14 mouse cellular contexts compared by ENCODE assay signal in the genomic region with DNA sequence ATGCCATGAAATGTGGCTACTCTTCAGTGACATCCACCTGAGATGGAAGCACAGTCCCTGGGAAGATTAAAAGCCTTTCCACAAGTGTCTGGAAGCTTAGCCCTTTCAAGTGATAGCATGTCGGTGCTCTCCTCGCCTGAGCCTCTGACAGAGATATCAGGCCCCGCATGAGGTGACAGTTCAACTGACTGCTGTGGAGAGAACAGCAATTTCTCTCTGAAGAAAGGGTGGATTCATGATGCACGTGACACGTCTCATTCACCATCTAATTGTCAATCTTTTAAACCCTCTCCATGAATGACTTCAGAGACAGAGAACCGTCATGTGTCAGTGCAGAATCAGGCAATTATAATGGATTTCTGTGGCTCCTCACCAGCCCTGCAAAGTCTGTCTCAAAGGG.
DNase-seq lines count a peak whose midpoint lies in the region; ATAC-seq and TF ChIP-seq lines count a peak whose summit lies in the region.
"Had no signal": no experiment of that assay in that cellular context is flagged by ENCODE, and none has a peak within 500 bp of the region (broad histone marks: within the 10 kb centered on the region; RNA-seq: fewer than 3 reads in every experiment).

No protein-coding gene starts in this region.

- no peak overlapping the region for H3K4me2 ChIP-seq in forebrain, embryonic 15.5 days (replicated peaks)
- H3K4me2 ChIP-seq: embryonic facial prominence, embryonic 12.5 days had no signal

- 38% methylated on average over 6 of the region's 6 CpGs for WGBS in forebrain, embryonic 15.5 days
- 72% methylated on average over 6 of the region's 6 CpGs for WGBS in olfactory bulb, adult 2 months

- 0 out of 2 replicates have a peak, but pooled peaks have one; percentile 35 for ATAC-seq in forebrain, embryonic 15.5 days (replicated peaks)
- peak; percentile 69 for ATAC-seq in megakaryocyte progenitor cell, adult 5-6 weeks (replicated peaks; ENCODE audit: poor library complexity)

- no peak overlapping the region for H3K9ac ChIP-seq in forebrain, embryonic 15.5 days (replicated peaks)
- H3K9ac ChIP-seq: embryonic facial prominence, embryonic 12.5 days had no signal

- H3K9me3 ChIP-seq in forebrain, embryonic 15.5 days, result no peaks in the 10 kb centered on the region
- H3K9me3 ChIP-seq: embryonic facial prominence, embryonic 12.5 days had no signal

- no peaks in the 10 kb centered on the region for H3K27me3 ChIP-seq in forebrain, embryonic 15.5 days

- TF ChIP-seq POLR2A in olfactory bulb, adult 2 months (IDR thresholded peaks at IDR 0.05; ENCODE audit: insufficient read depth, low read depth, low read length), result no peak

- intact Hi-C loops in left cerebral cortex, adult 2 months (cut with DNase I), result no loop called here
- intact Hi-C loops in left cerebral cortex, postnatal 36 days (cut with DNase I), result no loop called here

- no peaks in the 10 kb centered on the region for H3K36me3 ChIP-seq in forebrain, embryonic 15.5 days
- H3K36me3 ChIP-seq: embryonic facial prominence, embryonic 12.5 days had no signal

- DNase-seq in left cerebral cortex, adult 2 months (ENCODE audit: extremely low spot score in 1 of 2, low spot score in 2 of 2), result peak in 1 of 2 experiments; percentile 7
- no peak for DNase-seq in left cerebral cortex, postnatal 36 days (ENCODE audit: low spot score in 2 of 2)
- no peak for DNase-seq in cerebellum, postnatal 36 days
- no peak for DNase-seq in lung, postnatal 25 days (ENCODE audit: low spot score)
- DNase-seq: adrenal gland, postnatal 25 days; kidney, adult 2 months; kidney, postnatal 25 days; lung, adult 18-20 months; lung, postnatal 4 days; thymus, adult 2 months had no signal

- H3K4me1 ChIP-seq in forebrain, embryonic 15.5 days, result peaks cover 33% of the 10 kb centered on the region
- peaks cover 22% of the 10 kb centered on the region for H3K4me1 ChIP-seq in olfactory bulb, adult 2 months (ENCODE audit: control insufficient read depth, insufficient read depth, low read length)

- no peak overlapping the region for H3K4me3 ChIP-seq in left cerebral cortex, adult 2 months
- no peak overlapping the region for H3K4me3 ChIP-seq in forebrain, embryonic 15.5 days
- no peak overlapping the region for H3K4me3 ChIP-seq in olfactory bulb, adult 2 months (ENCODE audit: insufficient read depth, low read depth, low read length)
- H3K4me3 ChIP-seq: embryonic facial prominence, embryonic 12.5 days had no signal

- H3K27ac ChIP-seq in left cerebral cortex, adult 2 months, result peak overlapping the region; percentile 72
- peak overlapping the region; percentile 25; the same call in 1 of the 2 replicates for H3K27ac ChIP-seq in forebrain, embryonic 15.5 days (replicated peaks)
- peak overlapping the region; percentile 20; the same call in 1 of the 2 replicates for H3K27ac ChIP-seq in olfactory bulb, adult 2 months (ENCODE audit: insufficient read depth, low read depth, low read length)
- H3K27ac ChIP-seq: embryonic facial prominence, embryonic 12.5 days had no signal

- TF ChIP-seq CTCF in left cerebral cortex, adult 2 months (IDR thresholded peaks at IDR 0.05), result no peak
- TF ChIP-seq CTCF in olfactory bulb, adult 2 months (IDR thresholded peaks at IDR 0.05; ENCODE audit: insufficient read depth, low read depth, low read length), result no peak

Comparison
In these comparisons a context has a peak if more than half of its experiments do, and no peak if none do; other contexts are left out.
1. H3K27ac ChIP-seq: peak in every context shown above with its lines; median percentile 72 in left cerebral cortex, adult 2 months; 25 in forebrain, embryonic 15.5 days; 20 in olfactory bulb, adult 2 months.